Mouse (Mus musculus) kidney, embryonic 16.5 days (tissue): Measurements from ENCODE around the gene Hcrt. TPM values are rescaled to one million over a fixed set of nuclear protein-coding genes. Genes with fewer than 3 reads are reported as not detected.
"Not testable (repeated sequence)": the region's sequence is repeated elsewhere in the genome, so short reads cannot be mapped to it uniquely, and the experiment has no call there.

Source experiments
- ATAC-seq: fragments of 200-750 bp; cut with Nextera tagmentation; 2 replicates; pipeline ENCODE4 v1.8.0; 2017; ENCODE audit warnings: moderate TSS enrichment; ENCODE audit not compliant: low FRiP score, low TSS enrichment
- H3K27ac ChIP-seq: fragments of 300-500 bp; sonication (generic); 2 replicates; pipeline ENCODE4 v1.5.1; 2014; ENCODE audit warnings: low read length
- H3K27me3 ChIP-seq: fragments of 300-500 bp; sonication (generic); 2 replicates; pipeline ENCODE4 v1.6.1; 2014; ENCODE audit warnings: low read length, control low read depth, mixed read lengths; ENCODE audit not compliant: insufficient read depth
- H3K36me3 ChIP-seq: fragments of 300-500 bp; sonication (generic); 2 replicates; pipeline ENCODE4 v1.6.1; 2014; ENCODE audit warnings: low read length, control low read depth, mixed read lengths; ENCODE audit not compliant: insufficient read depth
- H3K4me1 ChIP-seq: fragments of 300-500 bp; sonication (generic); 2 replicates; pipeline ENCODE4 v1.6.1; 2014; ENCODE audit warnings: low read length, control low read depth, mixed read lengths; ENCODE audit not compliant: insufficient read depth
- H3K4me2 ChIP-seq: fragments of 300-500 bp; sonication (generic); replicated peaks from 2 replicates; pipeline ENCODE4 v1.6.1; 2014; ENCODE audit warnings: low read depth, low read length
- H3K4me3 ChIP-seq: fragments of 300-500 bp; sonication (generic); 2 replicates; pipeline ENCODE4 v1.5.1; 2014; ENCODE audit warnings: mild to moderate bottlenecking, low read length
- H3K9ac ChIP-seq: fragments of 300-500 bp; sonication (generic); replicated peaks from 2 replicates; pipeline ENCODE4 v1.6.1; 2014; ENCODE audit warnings: low read length
- H3K9me3 ChIP-seq: fragments of 300-500 bp; sonication (generic); 2 replicates; pipeline ENCODE4 v1.6.1; 2016; ENCODE audit warnings: low read length, control low read depth
- WGBS: fragments of 180-500 bp; shearing (Covaris S2); extraction: QIAGEN DNeasy Blood & Tissue Kit; methylation state at CpG from one replicate; pipeline ENCODE4 v1.1.7; 2014; 5-methylcytosine and 5-hydroxymethylcytosine counted together
- polyA plus RNA-seq: library from polyadenylated mRNA; unstranded; fragments of >200 nt; fragmentation: Nextera tagmentation; extraction: Ambion mirVana; gene quantifications from 2 replicates; pipeline ENCODE4 v1.2.1, GENCODE M21; 2015

Hcrt gene
- polyA plus RNA-seq, 1 experiment from 2014 or later = not detected

GRCm38 (mm10) chr11:100791457-100792049 lies 28.8 kb upstream of the Hcrt start:
- WGBS = 80% methylated on average over 2 of the region's 2 CpGs
- H3K4me3 ChIP-seq = no peak overlapping the region
- H3K27me3 ChIP-seq = no peaks in the 10 kb centered on the region
- H3K4me2 ChIP-seq = no peak overlapping the region
- H3K36me3 ChIP-seq = peaks cover 10% of the 10 kb centered on the region; the same call in 1 of the 2 replicates
- no peak overlapping the region for H3K27ac ChIP-seq
- no peak overlapping the region for H3K9ac ChIP-seq
- no peaks in the 10 kb centered on the region for H3K9me3 ChIP-seq
- ATAC-seq = no peak
- H3K4me1 ChIP-seq = no peaks in the 10 kb centered on the region; the same call in 1 of the 2 replicates

- WGBS = 84% methylated on average over 9 of the region's 9 CpGs
- not testable (repeated sequence) for H3K4me3 ChIP-seq, H3K4me2 ChIP-seq
Observed at GRCm38 (mm10) chr11:100790644-100791043, 27.9 kb upstream of the Hcrt start.

GRCm38 (mm10) chr11:100789702-100790101 lies 27.0 kb upstream of the Hcrt start:
- Histone ChIP-seq H3K27ac (no peak overlapping the region), H3K36me3 (peaks cover 10% of the 10 kb centered on the region; the same call in 1 of the 2 replicates), H3K27me3 (no peaks in the 10 kb centered on the region), H3K9ac (no peak overlapping the region), H3K4me2 (no peak overlapping the region), H3K4me1 (no peaks in the 10 kb centered on the region; the same call in 1 of the 2 replicates), H3K9me3 (no peaks in the 10 kb centered on the region), H3K4me3 (no peak overlapping the region)
- ATAC-seq = no peak
- 77% methylated on average over 3 of the region's 3 CpGs for WGBS

More at GRCm38 (mm10) chr11:100790644-100791043, 27.9 kb upstream of the Hcrt start:
- not testable (repeated sequence) for H3K4me1 ChIP-seq, H3K9me3 ChIP-seq, ATAC-seq, H3K27ac ChIP-seq, H3K27me3 ChIP-seq, H3K9ac ChIP-seq, H3K36me3 ChIP-seq

GRCm38 (mm10) chr11:100785774-100786173 lies 23.0 kb upstream of the Hcrt start:
- no peak overlapping the region for H3K4me3 ChIP-seq
- no peak overlapping the region for H3K4me2 ChIP-seq
- H3K27me3 ChIP-seq = no peaks in the 10 kb centered on the region
- peaks cover 22% of the 10 kb centered on the region for H3K36me3 ChIP-seq
- ATAC-seq = no peak
- H3K4me1 ChIP-seq = no peaks in the 10 kb centered on the region; the same call in 1 of the 2 replicates
- WGBS = 92% methylated on average over 2 of the region's 2 CpGs
- no peak overlapping the region for H3K27ac ChIP-seq
- no peak overlapping the region for H3K9ac ChIP-seq
- no peaks in the 10 kb centered on the region for H3K9me3 ChIP-seq

GRCm38 (mm10) chr11:100784286-100784685 lies 21.6 kb upstream of the Hcrt start:
- Histone ChIP-seq H3K4me2 (no peak overlapping the region), H3K9me3 (no peaks in the 10 kb centered on the region), H3K36me3 (peaks cover 16% of the 10 kb centered on the region), H3K27ac (no peak overlapping the region), H3K4me1 (no peaks in the 10 kb centered on the region; the same call in 1 of the 2 replicates), H3K9ac (no peak overlapping the region), H3K4me3 (no peak overlapping the region), H3K27me3 (no peaks in the 10 kb centered on the region)
- WGBS = 85% methylated on average over 8 of the region's 8 CpGs
- no peak for ATAC-seq

- WGBS = 87% methylated on average over 13 of the region's 13 CpGs
- Histone ChIP-seq H3K4me2 (no peak overlapping the region), H3K27me3 (no peaks in the 10 kb centered on the region), H3K4me1 (no peaks in the 10 kb centered on the region; the same call in 1 of the 2 replicates), H3K36me3 (peaks cover 16% of the 10 kb centered on the region), H3K4me3 (no peak overlapping the region), H3K27ac (no peak overlapping the region), H3K9ac (no peak overlapping the region), H3K9me3 (no peaks in the 10 kb centered on the region)
- no peak for ATAC-seq
Observed at GRCm38 (mm10) chr11:100782568-100782967, 19.8 kb upstream of the Hcrt start.

- Histone ChIP-seq H3K4me1 (no peaks in the 10 kb centered on the region; the same call in 1 of the 2 replicates), H3K27ac (no peak overlapping the region), H3K4me2 (no peak overlapping the region), H3K9ac (no peak overlapping the region), H3K4me3 (no peak overlapping the region), H3K36me3 (peaks cover 16% of the 10 kb centered on the region), H3K9me3 (no peaks in the 10 kb centered on the region), H3K27me3 (no peaks in the 10 kb centered on the region)
- 83% methylated on average over 15 of the region's 15 CpGs for whole genome bisulfite sequencing
- no peak for ATAC-seq
Observed at GRCm38 (mm10) chr11:100781763-100782475, 19.2 kb upstream of the Hcrt start.

GRCm38 (mm10) chr11:100780247-100780646 lies 17.5 kb upstream of the Hcrt start:
- Histone ChIP-seq H3K4me2 (no peak overlapping the region), H3K36me3 (peaks cover 16% of the 10 kb centered on the region), H3K9me3 (no peaks in the 10 kb centered on the region), H3K4me3 (no peak overlapping the region), H3K27me3 (no peaks in the 10 kb centered on the region), H3K27ac (no peak overlapping the region), H3K4me1 (no peaks in the 10 kb centered on the region), H3K9ac (no peak overlapping the region)
- 74% methylated on average over 8 of the region's 8 CpGs for WGBS
- ATAC-seq = no peak

GRCm38 (mm10) chr11:100778069-100778468 lies 15.3 kb upstream of the Hcrt start:
- 71% methylated on average over 3 of the region's 3 CpGs for WGBS
- H3K4me1 ChIP-seq = no peaks in the 10 kb centered on the region

GRCm38 (mm10) chr11:100775921-100776320 lies 13.2 kb upstream of the Hcrt start:
- Histone ChIP-seq H3K36me3 (no peaks in the 10 kb centered on the region), H3K9me3 (no peaks in the 10 kb centered on the region), H3K27me3 (no peaks in the 10 kb centered on the region), H3K4me2 (no peak overlapping the region), H3K4me3 (no peak overlapping the region), H3K4me1 (no peaks in the 10 kb centered on the region), H3K9ac (no peak overlapping the region), H3K27ac (no peak overlapping the region)
- no peak for ATAC-seq
- WGBS = 88% methylated on average over 10 of the region's 10 CpGs

More at GRCm38 (mm10) chr11:100778069-100778468, 15.3 kb upstream of the Hcrt start:
- Histone ChIP-seq H3K27me3 (no peaks in the 10 kb centered on the region), H3K9me3 (no peaks in the 10 kb centered on the region), H3K4me3 (no peak overlapping the region), H3K4me2 (no peak overlapping the region), H3K36me3 (peaks cover 12% of the 10 kb centered on the region), H3K27ac (no peak overlapping the region), H3K9ac (no peak overlapping the region)
- no peak for ATAC-seq
